Mouse (Mus musculus): ENCODE measurements around the gene Tepsin.

- TF ChIP-seq CTCF (conservative IDR thresholded peaks at IDR 0.05; ENCODE audit: insufficient read depth, insufficient read length, low read depth, low read length) (no peak), POLR2A (IDR thresholded peaks at IDR 0.05; ENCODE audit: low read depth, low read length) (no peak)
These were observed 20.6 kb upstream of the Tepsin start for GRCm38 (mm10) chr11:120119108-120119507.
